Mouse (Mus musculus) C2C12 (cell line): ENCODE measurements around the gene N6amt1.

Source experiments
- CTCF ChIP-seq: IDR thresholded peaks from one replicate; pipeline ENCODE4 v1.5.1; 2011; ENCODE audit not compliant: control insufficient read depth, insufficient read depth, insufficient read length
- FOSL1 ChIP-seq: IDR thresholded peaks from one replicate; pipeline ENCODE4 v1.8.0; 2011; ENCODE audit warnings: mild to moderate bottlenecking, low read length; ENCODE audit not compliant: poor library complexity, insufficient read depth, severe bottlenecking
- MAX ChIP-seq: IDR thresholded peaks from one replicate; pipeline ENCODE4 v1.6.1; 2011; ENCODE audit warnings: mild to moderate bottlenecking, control low read depth
- MYOG ChIP-seq: IDR thresholded peaks from one replicate; pipeline ENCODE4 v1.6.1; 2011; ENCODE audit not compliant: control insufficient read depth, insufficient read length; ENCODE audit errors: extremely low read depth
- USF1 ChIP-seq: IDR thresholded peaks from one replicate; pipeline ENCODE4 v1.6.1; 2011; ENCODE audit warnings: low read depth, mild to moderate bottlenecking, control low read depth, moderate library complexity

DNA sequence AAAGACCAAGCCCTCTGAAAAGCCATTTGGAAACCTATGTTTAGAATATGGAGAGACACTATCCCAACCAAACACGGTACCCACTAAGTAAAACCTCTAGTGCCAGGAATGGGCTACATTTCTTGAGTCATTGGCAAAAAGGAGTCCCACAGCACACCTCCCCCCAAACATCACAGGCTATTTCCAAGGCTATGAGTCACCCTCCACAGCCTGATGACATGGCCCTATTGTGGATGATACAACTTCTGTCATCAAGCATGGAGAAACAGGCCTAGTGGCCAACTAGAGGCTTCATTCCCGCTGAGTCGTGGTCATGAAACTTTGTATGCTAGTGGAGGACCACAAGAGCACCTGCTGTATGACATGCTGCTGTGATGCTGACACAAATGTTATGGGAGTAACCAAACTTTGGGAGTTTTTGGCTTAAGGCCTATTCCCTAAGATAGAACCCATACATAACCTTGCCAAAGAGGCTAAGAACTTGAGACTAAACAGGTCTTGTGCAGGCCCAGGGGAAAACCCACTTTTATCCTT is 33.5 kb downstream of the N6amt1 start:
- TF ChIP-seq CTCF (no peak), MAX (peak; percentile 40), USF1 (no peak), FOSL1 (peak; percentile 67), MYOG (no peak)
